Mouse (Mus musculus) gastrocnemius, adult 8-10 months (tissue): ENCODE results near the gene Cldnd2. TPM values are rescaled to one million over a fixed set of nuclear protein-coding genes. Genes with fewer than 3 reads are reported as not detected.

Source experiments
- DNase-seq, 2 experiments: peaks; one replicate each; pipeline ENCODE4 v3.0.0; 2022; ENCODE audit warnings: low spot score in 2 of 2
- total RNA-seq, 4 experiments: library from RNA; stranded (reverse); gene quantifications; 2 replicates each; pipeline ENCODE4 v1.2.4; 2022

Cldnd2 gene
- total RNA-seq, 4 experiments from 2014 or later, result not detected

DNA sequence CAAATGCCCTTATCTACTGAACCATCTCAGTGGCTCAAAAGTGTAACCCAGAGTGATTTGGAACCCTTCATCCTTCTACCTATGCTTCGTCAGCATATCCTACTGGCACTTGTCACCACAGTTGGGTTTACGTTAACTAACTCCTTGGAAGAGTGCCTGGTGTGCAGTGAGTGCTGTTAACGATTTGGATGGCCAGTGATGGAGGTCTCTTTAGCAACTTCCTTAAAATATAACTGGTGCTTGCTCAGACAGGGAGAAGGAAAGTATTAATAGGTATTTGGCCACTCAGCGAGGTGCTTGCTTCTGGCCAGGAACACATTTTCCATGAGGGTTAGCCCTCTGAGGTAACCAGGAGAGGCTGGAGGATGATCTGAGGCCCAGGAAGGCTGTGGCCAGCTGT, 7.2 kb downstream of the Cldnd2 start:
- no peak for DNase-seq

DNA sequence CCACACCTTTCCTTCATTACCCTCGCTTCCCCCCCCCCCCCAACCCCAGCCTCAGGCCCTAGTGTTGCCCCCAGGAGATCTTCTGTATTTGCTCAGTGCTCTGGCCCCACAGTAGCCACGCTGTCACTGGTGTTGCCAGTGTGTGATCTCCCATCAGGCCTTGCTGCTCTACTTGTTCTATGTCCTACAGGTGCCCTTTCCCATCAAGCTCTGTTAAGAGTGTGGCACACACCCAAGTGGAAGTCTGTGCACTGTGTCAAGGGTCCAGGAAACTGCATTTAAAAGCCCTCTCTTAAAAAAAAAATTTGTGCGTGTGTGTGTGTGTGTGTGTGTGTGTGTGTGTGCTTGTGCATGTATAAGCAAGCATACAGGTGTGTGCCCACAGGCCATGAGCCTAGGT, 7.7 kb downstream of the Cldnd2 start:
- DNase-seq, result no peak

GRCm38 (mm10) chr7:43449811-43450210, 9.2 kb downstream of the Cldnd2 start:
- no peak for DNase-seq

DNA sequence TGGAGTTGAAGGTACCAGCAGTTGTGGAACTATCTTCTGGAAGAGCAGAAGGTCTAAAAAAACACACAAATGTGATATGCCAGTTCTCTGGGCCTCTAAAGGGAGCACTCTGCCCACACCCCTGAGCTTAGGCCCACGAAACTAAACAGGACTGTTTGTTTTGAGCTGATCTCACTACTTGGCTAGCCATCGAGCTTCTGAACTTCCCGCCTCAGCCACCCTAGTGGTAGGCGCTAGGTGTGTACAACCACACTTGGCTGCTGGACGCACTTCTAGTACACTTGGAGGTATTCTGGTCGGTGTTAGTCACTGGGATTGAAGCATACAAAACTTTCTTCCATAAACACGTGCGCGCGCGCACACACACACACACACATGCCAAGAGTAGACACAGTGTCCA, 11.1 kb downstream of the Cldnd2 start:
- DNase-seq, result no peak

GRCm38 (mm10) chr7:43452609-43453008, 12.0 kb downstream of the Cldnd2 start:
- no peak for DNase-seq

DNA sequence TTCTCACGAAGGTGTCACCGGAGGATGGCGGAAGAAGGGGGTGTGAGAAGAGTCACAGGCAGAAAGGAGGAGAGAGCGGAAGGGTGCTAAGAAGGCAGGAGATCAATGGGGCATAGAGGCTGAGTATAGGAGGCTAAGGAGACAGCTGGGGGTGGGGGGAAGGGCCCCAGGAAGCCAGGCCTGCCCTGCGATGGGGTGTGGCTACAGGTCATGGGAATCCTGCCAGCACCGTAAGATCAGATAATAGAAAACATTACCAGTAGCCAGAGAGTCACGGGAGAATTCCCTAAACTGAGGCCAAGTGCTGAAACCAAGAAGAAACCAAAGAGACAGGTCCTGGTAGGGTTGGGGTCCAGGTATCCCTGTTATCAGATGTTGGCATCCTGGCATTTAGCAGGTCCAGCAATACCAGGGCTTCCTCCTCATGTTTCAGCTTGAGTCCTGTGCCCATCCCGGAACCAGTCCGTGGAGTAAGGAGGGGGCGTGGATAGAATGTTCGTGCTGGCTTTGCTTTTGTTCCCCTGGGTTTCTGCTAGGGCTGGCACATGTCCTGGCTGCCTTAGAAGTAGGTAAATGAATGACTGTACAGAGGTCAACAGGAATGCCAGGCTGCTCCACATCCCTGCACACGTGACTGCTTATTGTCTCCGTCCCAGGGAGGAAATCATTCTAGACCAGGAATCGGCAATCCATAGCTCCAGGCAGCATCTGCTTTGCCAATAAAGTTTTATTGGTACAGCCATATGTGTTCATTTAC, 13.2 kb downstream of the Cldnd2 start:
- no peak for DNase-seq

- DNase-seq, result no peak
Measured at GRCm38 (mm10) chr7:43454371-43454770, 13.8 kb downstream of the Cldnd2 start.

GRCm38 (mm10) chr7:43462851-43463250, 22.3 kb downstream of the Cldnd2 start, which contains the start of gene Vsig10l:
TSS of gene Vsig10l (plus strand) at chr7:43463151.
- no peak for DNase-seq

DNA sequence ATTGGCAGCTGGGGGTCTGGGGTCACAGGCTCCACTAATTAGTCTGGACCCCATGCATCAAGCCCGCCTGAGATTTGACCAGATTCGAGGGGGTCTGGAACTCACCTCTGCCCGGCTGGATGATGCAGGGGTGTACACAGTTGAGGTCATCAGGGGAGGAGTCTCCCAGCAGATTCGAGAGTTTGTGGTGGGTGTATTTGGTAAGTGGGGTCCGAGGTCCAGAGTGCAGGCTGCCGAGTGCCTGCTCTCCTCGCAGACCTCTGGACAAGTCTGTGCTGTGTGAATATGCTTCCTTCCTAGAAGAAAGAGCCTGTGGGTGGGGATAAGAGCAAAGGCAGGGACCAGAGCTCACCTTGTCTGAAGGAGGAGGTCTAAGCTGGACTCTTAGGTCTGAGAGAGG, 23.4 kb downstream of the Cldnd2 start:
- no peak for DNase-seq

DNA sequence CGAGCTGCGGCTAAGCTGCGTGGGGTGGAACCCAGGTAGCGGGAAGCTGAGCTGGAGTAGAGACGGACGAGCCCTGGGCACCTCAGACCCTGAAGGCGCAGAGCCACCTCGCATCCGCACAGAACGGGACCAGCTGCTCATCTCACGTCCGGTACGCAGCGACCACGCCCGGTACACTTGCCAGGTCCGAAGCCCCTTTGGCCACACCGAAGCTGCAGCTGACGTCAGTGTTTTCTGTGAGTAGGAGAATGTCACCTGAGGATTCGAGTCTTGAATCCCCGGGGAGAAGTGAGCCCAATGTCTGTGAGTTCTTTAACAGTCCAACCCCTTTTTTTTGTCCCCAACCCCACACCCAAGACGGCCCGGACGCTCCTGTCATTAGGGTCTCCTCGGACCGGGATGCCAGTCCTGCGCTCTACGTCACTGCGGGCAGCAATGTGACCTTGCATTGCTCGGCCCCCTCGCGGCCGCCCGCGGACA, 24.3 kb downstream of the Cldnd2 start:
- no peak for DNase-seq

GRCm38 (mm10) chr7:43465344-43466098, 24.9 kb downstream of the Cldnd2 start:
- DNase-seq, result peak; percentile 77 to 85

GRCm38 (mm10) chr7:43466099-43466694, 25.6 kb downstream of the Cldnd2 start:
- peak; percentile 59 to 74 for DNase-seq

- DNase-seq, result no peak
Measured at GRCm38 (mm10) chr7:43470373-43470772, 29.8 kb downstream of the Cldnd2 start.

GRCm38 (mm10) chr7:43475706-43476105, 35.1 kb downstream of the Cldnd2 start:
- DNase-seq, result no peak

- DNase-seq, result no peak
Measured at GRCm38 (mm10) chr7:43476376-43476775, 35.8 kb downstream of the Cldnd2 start.

GRCm38 (mm10) chr7:43481191-43481590, 40.6 kb downstream of the Cldnd2 start:
- DNase-seq, result no peak

- DNase-seq, result no peak
Measured at GRCm38 (mm10) chr7:43482090-43482716, 41.6 kb downstream of the Cldnd2 start.

GRCm38 (mm10) chr7:43483236-43483635, 42.7 kb downstream of the Cldnd2 start:
- DNase-seq, result no peak

- DNase-seq, result no peak
Measured at GRCm38 (mm10) chr7:43488646-43489045, 48.1 kb downstream of the Cldnd2 start.

GRCm38 (mm10) chr7:43489631-43490125, 49.1 kb downstream of the Cldnd2 start, which contains the start of gene Iglon5:
TSS of gene Iglon5 (minus strand) at chr7:43490075.
- DNase-seq, result no peak

DNA sequence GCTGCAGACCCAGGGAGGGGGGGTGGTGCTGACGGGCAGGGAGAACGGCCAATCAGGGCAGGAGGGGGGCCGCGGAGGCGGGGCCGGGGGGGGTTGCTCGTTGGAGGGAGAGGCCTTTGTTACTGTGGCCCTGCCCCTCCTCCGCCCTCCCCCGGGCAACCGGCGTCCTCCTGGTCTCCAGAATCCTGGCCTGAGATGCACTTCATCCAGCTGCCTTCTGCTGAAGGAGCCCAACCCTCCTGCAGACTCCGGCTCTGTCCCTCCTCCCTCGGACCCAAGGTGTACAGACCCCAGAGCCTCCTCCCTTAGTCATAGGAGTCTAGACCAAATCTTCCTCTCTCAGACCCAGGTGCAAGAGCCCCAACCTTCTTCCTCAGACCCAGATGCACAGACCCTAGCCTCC, 49.6 kb downstream of the Cldnd2 start:
- peak; percentile 15 to 24 for DNase-seq
